16 mouse cellular contexts compared by ENCODE assay signal in the genomic region with DNA sequence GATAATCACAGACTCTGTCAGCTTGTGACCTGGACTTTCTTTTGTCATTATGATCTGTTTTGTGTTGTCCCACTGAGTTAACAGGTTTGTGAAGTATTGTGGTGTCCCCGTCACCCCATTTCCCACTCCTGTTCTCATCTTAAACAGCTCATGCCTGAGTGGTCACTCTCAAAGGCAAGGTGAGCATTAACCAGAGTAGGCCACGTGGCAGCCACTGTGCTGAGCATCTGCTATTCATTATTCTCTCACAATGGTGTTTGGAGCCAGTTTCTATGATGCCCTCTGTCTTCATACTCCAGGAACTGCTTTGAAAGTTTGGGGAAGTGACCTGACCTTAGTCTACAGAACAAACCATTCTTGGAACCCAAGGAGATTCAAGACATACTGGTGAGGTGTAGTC.
"Had no signal": no experiment of that assay in that cellular context is flagged by ENCODE, and none has a peak within 500 bp of the region (broad histone marks: within the 10 kb centered on the region; RNA-seq: fewer than 3 reads in every experiment).

No protein-coding gene starts in this region.

- H3K27me3 ChIP-seq: intestine, embryonic 15.5 days; liver, embryonic 15.5 days; midbrain, embryonic 13.5 days; neural tube, embryonic 15.5 days had no signal

- H3K9me3 ChIP-seq: intestine, embryonic 15.5 days; liver, embryonic 15.5 days; midbrain, embryonic 13.5 days; neural tube, embryonic 15.5 days had no signal

- H3K36me3 ChIP-seq: intestine, embryonic 15.5 days; liver, embryonic 15.5 days; midbrain, embryonic 13.5 days; neural tube, embryonic 15.5 days had no signal

- H3K4me1 ChIP-seq: intestine, embryonic 15.5 days; liver, embryonic 15.5 days; midbrain, embryonic 13.5 days; neural tube, embryonic 15.5 days had no signal

- DNase-seq: kidney, postnatal 10 days; layer of hippocampus, adult 9-11 months; layer of hippocampus, postnatal 36 days; lung, adult 2 months; lung, postnatal 36 days; right cerebral cortex, adult 18-20 months; right cerebral cortex, postnatal 25 days; thymus, adult 18-20 months; thymus, postnatal 14 days had no signal

- H3K4me2 ChIP-seq: intestine, embryonic 15.5 days; liver, embryonic 11.5 days; liver, embryonic 15.5 days; midbrain, embryonic 13.5 days; neural tube, embryonic 15.5 days had no signal

- H3K27ac ChIP-seq: intestine, embryonic 15.5 days; liver, embryonic 15.5 days; midbrain, embryonic 13.5 days; neural tube, embryonic 15.5 days had no signal

- H3K9ac ChIP-seq: intestine, embryonic 15.5 days; liver, embryonic 15.5 days; midbrain, embryonic 13.5 days; neural tube, embryonic 15.5 days had no signal

- H3K4me3 ChIP-seq: intestine, embryonic 15.5 days; liver, embryonic 15.5 days; midbrain, embryonic 13.5 days; myocyte; neural tube, embryonic 15.5 days had no signal

- ATAC-seq: intestine, embryonic 15.5 days; lung, postnatal 0 days; midbrain, embryonic 13.5 days had no signal
